Mouse (Mus musculus) limb, embryonic 13.5 days (tissue): ENCODE data around the gene Cd9. TPM values are rescaled to one million over a fixed set of nuclear protein-coding genes. Genes with fewer than 3 reads are reported as not detected.

Experiments used
- ATAC-seq: fragments of 200-750 bp; cut with Nextera tagmentation; 2 replicates; pipeline ENCODE4 v1.8.0; 2017; ENCODE audit warnings: low read depth, moderate number of reproducible peaks, moderate TSS enrichment; ENCODE audit not compliant: low FRiP score
- H3K27ac ChIP-seq: fragments of 300-500 bp; sonication (generic); 2 replicates; pipeline ENCODE4 v1.5.1; 2015; ENCODE audit warnings: inconsistent platforms, mild to moderate bottlenecking, moderate library complexity
- H3K27me3 ChIP-seq: fragments of 300-500 bp; sonication (generic); 2 replicates; pipeline ENCODE4 v1.6.1; 2015; ENCODE audit warnings: mild to moderate bottlenecking, inconsistent platforms
- H3K36me3 ChIP-seq: fragments of 300-500 bp; sonication (generic); 2 replicates; pipeline ENCODE4 v1.6.1; 2015; ENCODE audit warnings: inconsistent platforms, mild to moderate bottlenecking, moderate library complexity
- H3K4me1 ChIP-seq: fragments of 300-500 bp; sonication (generic); 2 replicates; pipeline ENCODE4 v1.6.1; 2015; ENCODE audit warnings: inconsistent platforms
- H3K4me2 ChIP-seq: fragments of 300-500 bp; sonication (generic); replicated peaks from 2 replicates; pipeline ENCODE4 v1.6.1; 2015; ENCODE audit warnings: inconsistent platforms, mild to moderate bottlenecking, moderate library complexity
- H3K4me3 ChIP-seq: fragments of 300-500 bp; sonication (generic); 2 replicates; pipeline ENCODE4 v1.5.1; 2015; ENCODE audit warnings: moderate library complexity, mild to moderate bottlenecking, inconsistent platforms
- H3K9ac ChIP-seq: fragments of 300-500 bp; sonication (generic); 2 replicates; pipeline ENCODE4 v1.6.1; 2015; ENCODE audit warnings: mild to moderate bottlenecking, inconsistent platforms
- H3K9me3 ChIP-seq: fragments of 300-500 bp; sonication (generic); 2 replicates; pipeline ENCODE4 v1.6.1; 2016; ENCODE audit warnings: inconsistent platforms
- WGBS: fragments of 180-500 bp; shearing (Covaris S2); methylation state at CpG from one replicate; pipeline ENCODE4 v1.1.7; 2015; 5-methylcytosine and 5-hydroxymethylcytosine counted together
- polyA plus RNA-seq: library from polyadenylated mRNA; unstranded; fragments of >200 nt; fragmentation: Nextera tagmentation; extraction: Ambion mirVana; gene quantifications from 2 replicates; pipeline ENCODE4 v1.2.1, GENCODE M21; 2015

The Cd9 gene
- polyA plus RNA-seq, 1 experiment from 2014 or later = 174 TPM

GRCm38 (mm10) chr6:125480396-125481361 is 13.9 kb downstream of the Cd9 start:
- no peaks in the 10 kb centered on the region for H3K9me3 ChIP-seq
- no peaks in the 10 kb centered on the region for H3K27me3 ChIP-seq
- H3K36me3 ChIP-seq = no peaks in the 10 kb centered on the region; the same call in 1 of the 2 replicates
- peaks cover 83% of the 10 kb centered on the region for H3K4me1 ChIP-seq
- H3K9ac ChIP-seq = peak overlapping the region; percentile 43
- H3K4me3 ChIP-seq = no peak overlapping the region
- 35% methylated on average over 12 of the region's 12 CpGs for WGBS
- no peak for ATAC-seq
- peak overlapping the region; percentile 67 for H3K27ac ChIP-seq
- H3K4me2 ChIP-seq = peak overlapping the region; percentile 38

DNA sequence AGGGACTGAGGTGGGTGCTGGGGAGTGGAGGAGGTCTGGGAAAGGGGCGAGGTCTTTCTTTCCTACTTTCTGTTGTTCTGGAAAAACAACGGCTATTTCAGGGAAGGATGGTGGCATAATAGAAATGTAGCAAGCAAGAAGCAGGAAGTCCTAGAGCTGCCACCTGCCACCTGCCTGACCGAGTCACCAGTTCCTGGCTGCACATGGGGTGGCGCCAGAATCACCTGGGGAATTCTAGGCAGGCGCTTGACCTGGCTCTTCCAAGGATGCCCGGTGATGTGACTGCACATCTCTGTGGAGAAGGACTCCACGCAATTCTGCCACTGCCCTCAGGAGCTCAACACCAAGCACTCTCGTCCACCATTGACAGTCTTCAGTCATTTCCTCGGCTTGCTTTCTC is 15.2 kb downstream of the Cd9 start:
- 89% methylated on average over 9 of the region's 9 CpGs for WGBS

DNA sequence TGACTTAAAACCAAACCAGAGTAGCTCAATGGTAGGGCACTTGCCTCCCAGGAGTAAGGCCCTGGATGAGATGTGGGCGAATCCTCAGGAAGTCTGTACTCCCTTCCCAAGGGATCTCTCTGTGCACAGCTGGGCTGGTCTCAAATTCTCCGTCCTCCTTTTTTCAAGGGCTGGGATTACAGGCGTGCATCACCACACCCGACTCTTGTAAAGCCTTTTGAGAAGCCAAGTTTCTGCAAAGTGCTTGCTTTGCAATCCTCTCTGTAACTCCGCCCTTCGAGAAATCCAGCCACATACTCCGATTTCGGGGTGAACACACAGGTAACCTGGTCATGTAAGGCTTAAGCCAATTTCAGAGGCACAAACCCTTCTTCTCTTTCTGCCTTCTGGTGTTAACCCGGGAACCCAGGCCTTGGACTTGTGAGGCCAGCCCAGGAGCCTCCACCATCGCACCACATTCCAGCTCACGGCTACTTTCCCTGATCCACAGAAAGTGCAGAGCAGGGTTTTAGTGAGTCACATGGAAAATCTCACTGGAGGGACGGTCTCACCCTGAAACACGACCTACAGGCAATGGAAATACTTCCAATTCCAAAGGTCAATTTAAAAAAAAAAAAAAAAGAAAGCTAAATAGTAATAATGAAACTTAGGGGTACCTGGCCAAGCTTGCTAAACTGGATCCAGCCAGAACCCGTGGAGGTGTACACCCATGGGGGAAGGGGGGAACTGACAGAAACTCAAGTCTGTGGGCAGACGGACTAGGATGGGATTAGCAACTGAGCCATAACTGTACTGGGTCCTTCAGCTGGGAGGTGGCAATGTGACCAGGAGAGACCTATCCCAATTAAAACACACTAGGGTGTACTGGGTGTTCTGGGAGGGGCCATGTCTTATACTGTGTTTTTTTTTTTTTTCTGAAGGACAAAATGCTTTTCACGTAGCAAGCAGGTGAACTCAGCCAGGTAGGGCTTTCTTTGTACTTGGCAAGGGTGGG is 16.2 kb downstream of the Cd9 start:
- Histone ChIP-seq H3K27me3 (no peaks in the 10 kb centered on the region), H3K9me3 (no peaks in the 10 kb centered on the region), H3K4me2 (no peak overlapping the region), H3K4me1 (peaks cover 89% of the 10 kb centered on the region), H3K27ac (peak overlapping the region; percentile 44; the same call in 1 of the 2 replicates), H3K36me3 (no peaks in the 10 kb centered on the region; the same call in 1 of the 2 replicates), H3K4me3 (no peak overlapping the region), H3K9ac (no peak overlapping the region)
- 62% methylated on average over 16 of the region's 16 CpGs for WGBS
- no peak for ATAC-seq

More for the DNA sequence above, 15.2 kb downstream of the Cd9 start:
- peaks cover 95% of the 10 kb centered on the region for H3K4me1 ChIP-seq
- H3K27ac ChIP-seq = no peak overlapping the region
- H3K36me3 ChIP-seq = no peaks in the 10 kb centered on the region; the same call in 1 of the 2 replicates
- no peaks in the 10 kb centered on the region for H3K9me3 ChIP-seq
- H3K27me3 ChIP-seq = no peaks in the 10 kb centered on the region
- no peak overlapping the region for H3K4me3 ChIP-seq
- no peak for ATAC-seq
- no peak overlapping the region for H3K9ac ChIP-seq
- H3K4me2 ChIP-seq = no peak overlapping the region

- no peaks in the 10 kb centered on the region for H3K9me3 ChIP-seq
- no peak for ATAC-seq
- 46% methylated on average over 9 of the region's 9 CpGs for WGBS
- H3K4me2 ChIP-seq = no peak overlapping the region
- peak overlapping the region; percentile 70 for H3K27ac ChIP-seq
- H3K9ac ChIP-seq = no peak overlapping the region; the same call in 1 of the 2 replicates
- no peaks in the 10 kb centered on the region for H3K27me3 ChIP-seq
- H3K4me3 ChIP-seq = no peak overlapping the region
- H3K36me3 ChIP-seq = peaks cover 3% of the 10 kb centered on the region; the same call in 1 of the 2 replicates
- peaks cover 76% of the 10 kb centered on the region for H3K4me1 ChIP-seq
These were observed 17.6 kb downstream of the Cd9 start for GRCm38 (mm10) chr6:125476826-125477589.

GRCm38 (mm10) chr6:125476090-125476489 is 18.5 kb downstream of the Cd9 start:
- WGBS = 41% methylated on average over 8 of the region's 8 CpGs
- H3K4me1 ChIP-seq = peaks cover 66% of the 10 kb centered on the region
- H3K4me3 ChIP-seq = no peak overlapping the region
- peaks cover 12% of the 10 kb centered on the region for H3K36me3 ChIP-seq
- H3K27me3 ChIP-seq = no peaks in the 10 kb centered on the region
- no peaks in the 10 kb centered on the region for H3K9me3 ChIP-seq
- peak overlapping the region; percentile 70 for H3K27ac ChIP-seq
- H3K4me2 ChIP-seq = no peak overlapping the region
- no peak overlapping the region for H3K9ac ChIP-seq
- no peak for ATAC-seq

DNA sequence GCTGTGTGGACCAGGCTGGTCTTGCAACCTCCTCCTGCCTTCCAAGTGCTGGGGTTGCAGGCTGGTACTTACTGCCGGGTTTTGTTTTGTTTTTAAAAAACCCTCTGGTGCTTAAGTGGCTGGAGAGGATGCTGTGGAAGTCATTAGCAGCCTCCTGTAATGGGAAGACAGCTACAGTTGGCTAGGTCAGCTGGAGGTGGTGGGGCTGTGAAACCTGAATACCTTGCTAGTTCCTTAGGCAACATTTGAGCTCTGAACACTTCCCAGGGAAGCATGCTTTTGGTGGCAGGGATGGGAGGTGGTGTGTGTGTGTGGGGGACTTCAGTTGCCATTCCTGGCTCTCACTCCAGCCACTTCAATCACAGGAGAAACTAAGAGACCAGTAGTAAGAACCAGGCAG is 19.4 kb downstream of the Cd9 start:
- 0% methylated on average over 1 of the region's 1 CpGs for WGBS
- Histone ChIP-seq H3K36me3 (peaks cover 16% of the 10 kb centered on the region), H3K27ac (peak overlapping the region; percentile 28; the same call in 1 of the 2 replicates), H3K9me3 (no peaks in the 10 kb centered on the region), H3K4me3 (no peak overlapping the region), H3K9ac (no peak overlapping the region), H3K27me3 (no peaks in the 10 kb centered on the region), H3K4me1 (peaks cover 57% of the 10 kb centered on the region), H3K4me2 (no peak overlapping the region)
- no peak for ATAC-seq

GRCm38 (mm10) chr6:125473939-125474338 is 20.7 kb downstream of the Cd9 start:
- WGBS = 80% methylated on average over 5 of the region's 5 CpGs
- H3K27ac ChIP-seq = no peak overlapping the region
- H3K4me3 ChIP-seq = no peak overlapping the region
- ATAC-seq = no peak
- H3K4me1 ChIP-seq = peaks cover 54% of the 10 kb centered on the region
- H3K36me3 ChIP-seq = peaks cover 21% of the 10 kb centered on the region
- H3K9ac ChIP-seq = no peak overlapping the region
- H3K4me2 ChIP-seq = no peak overlapping the region
- no peaks in the 10 kb centered on the region for H3K27me3 ChIP-seq
- no peaks in the 10 kb centered on the region for H3K9me3 ChIP-seq

GRCm38 (mm10) chr6:125473321-125473721 is 21.3 kb downstream of the Cd9 start:
- Histone ChIP-seq H3K4me2 (no peak overlapping the region), H3K9ac (no peak overlapping the region), H3K27me3 (no peaks in the 10 kb centered on the region), H3K9me3 (no peaks in the 10 kb centered on the region), H3K4me1 (peaks cover 54% of the 10 kb centered on the region), H3K36me3 (peaks cover 21% of the 10 kb centered on the region), H3K4me3 (no peak overlapping the region), H3K27ac (no peak overlapping the region)
- no peak for ATAC-seq
- WGBS = 87% methylated on average over 9 of the region's 9 CpGs

- Histone ChIP-seq H3K27me3 (no peaks in the 10 kb centered on the region), H3K4me1 (peaks cover 54% of the 10 kb centered on the region), H3K27ac (no peak overlapping the region), H3K4me2 (no peak overlapping the region), H3K4me3 (no peak overlapping the region), H3K9me3 (no peaks in the 10 kb centered on the region), H3K9ac (no peak overlapping the region), H3K36me3 (peaks cover 21% of the 10 kb centered on the region)
- WGBS = 70% methylated on average over 4 of the region's 4 CpGs
- no peak for ATAC-seq
These were observed 22.7 kb downstream of the Cd9 start for GRCm38 (mm10) chr6:125471921-125472320.

DNA sequence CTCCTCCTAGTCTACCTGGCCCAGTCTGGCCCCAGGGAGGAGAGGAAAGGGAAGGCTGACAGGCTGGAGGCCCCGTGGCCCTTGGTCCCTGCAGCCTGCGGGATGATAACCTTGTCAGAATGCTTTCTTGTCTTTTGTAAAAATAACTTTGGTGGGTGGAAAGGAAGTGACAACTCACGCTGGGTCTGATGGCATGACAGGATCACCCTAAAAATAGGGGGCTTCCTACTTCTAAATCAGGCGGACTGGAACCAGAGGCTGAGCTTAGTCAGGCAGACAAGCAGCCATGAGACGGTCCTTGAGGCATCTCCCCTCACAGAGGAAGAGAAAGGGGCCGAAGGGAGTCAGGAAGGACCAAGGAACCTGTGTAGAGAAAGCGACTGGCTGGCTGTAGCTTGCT is 23.3 kb downstream of the Cd9 start:
- no peak overlapping the region for H3K27ac ChIP-seq

GRCm38 (mm10) chr6:125470616-125471015 is 24.0 kb downstream of the Cd9 start:
- H3K4me1 ChIP-seq = peaks cover 43% of the 10 kb centered on the region
- ATAC-seq = no peak
- H3K36me3 ChIP-seq = peaks cover 21% of the 10 kb centered on the region
- no peak overlapping the region for H3K9ac ChIP-seq
- H3K4me3 ChIP-seq = no peak overlapping the region
- no peaks in the 10 kb centered on the region for H3K9me3 ChIP-seq
- no peak overlapping the region for H3K27ac ChIP-seq
- H3K27me3 ChIP-seq = no peaks in the 10 kb centered on the region
- H3K4me2 ChIP-seq = no peak overlapping the region
- WGBS = 84% methylated on average over 5 of the region's 5 CpGs

More for the DNA sequence above, 23.3 kb downstream of the Cd9 start:
- 83% methylated on average over 7 of the region's 7 CpGs for WGBS
- no peaks in the 10 kb centered on the region for H3K27me3 ChIP-seq
- H3K9ac ChIP-seq = no peak overlapping the region
- H3K4me1 ChIP-seq = peaks cover 50% of the 10 kb centered on the region
- peaks cover 21% of the 10 kb centered on the region for H3K36me3 ChIP-seq
- no peak overlapping the region for H3K4me3 ChIP-seq
- H3K4me2 ChIP-seq = no peak overlapping the region
- H3K9me3 ChIP-seq = no peaks in the 10 kb centered on the region
- ATAC-seq = no peak
